Mouse (Mus musculus) naive thymus-derived CD4-positive, alpha-beta T cell, adult 2 months (primary cell): ENCODE results near the gene Ints12.

Source experiments
- DNase-seq: peaks from one replicate; pipeline ENCODE4 v3.0.0-alpha.2; 2011; ENCODE audit warnings: low read depth

The Ints12 gene

GRCm38 (mm10) chr3:133144511-133145147 lies 53.0 kb downstream of the Ints12 start:
- DNase-seq, result no peak

DNA sequence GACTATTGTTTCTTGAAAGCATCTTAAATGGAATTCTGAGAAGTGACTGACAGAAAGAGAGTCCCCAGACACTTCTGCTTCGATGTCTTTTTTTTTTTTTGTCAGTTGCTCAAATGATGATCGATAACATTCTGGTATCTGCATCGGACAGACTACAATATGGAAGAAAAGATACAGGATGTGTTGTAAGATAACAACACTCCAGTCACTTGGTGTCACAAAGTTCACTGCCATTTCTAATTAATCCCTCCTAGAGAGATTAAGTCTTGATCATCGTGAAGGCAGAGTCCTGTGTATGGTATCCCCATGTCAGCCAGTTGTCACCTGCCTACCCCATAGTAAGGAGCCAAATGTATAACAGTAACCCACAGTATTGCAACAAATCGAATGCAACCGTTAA lies 60.0 kb downstream of the Ints12 start:
- no peak for DNase-seq

- no peak for DNase-seq
These were observed 61.2 kb downstream of the Ints12 start for GRCm38 (mm10) chr3:133152831-133153230.

DNA sequence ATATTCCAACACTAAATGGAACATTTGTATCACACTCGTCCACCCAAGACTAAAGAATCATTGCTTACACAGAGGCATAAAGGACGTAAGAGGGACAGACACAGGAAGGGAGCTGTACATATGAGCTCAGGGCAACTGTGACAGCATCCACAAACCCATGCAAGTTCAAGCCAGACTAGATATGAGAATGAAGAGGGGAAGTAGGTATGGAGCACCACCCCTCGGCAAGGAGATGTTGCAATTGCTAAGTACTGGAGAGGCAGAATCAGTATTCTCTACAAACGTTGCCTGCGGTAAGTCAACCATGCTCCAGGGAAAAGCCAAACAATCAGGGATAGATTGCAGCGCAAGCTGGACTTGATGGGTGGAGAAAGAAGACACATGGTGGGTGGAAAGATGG lies 62.0 kb downstream of the Ints12 start:
- no peak for DNase-seq

- DNase-seq, result no peak
These were observed 63.0 kb downstream of the Ints12 start for GRCm38 (mm10) chr3:133154683-133155082.

GRCm38 (mm10) chr3:133158260-133158659 lies 66.6 kb downstream of the Ints12 start:
- no peak for DNase-seq
